Mouse (Mus musculus) gastrocnemius, adult 18-20 months (tissue): ENCODE measurements around the gene Brox. TPM values are rescaled to one million over a fixed set of nuclear protein-coding genes. Genes with fewer than 3 reads are reported as not detected.
A peak's percentile ranks its signal among the peaks of the same experiment; 100 is the strongest.
"Not testable (repeated sequence)": the region's sequence is repeated elsewhere in the genome, so short reads cannot be mapped to it uniquely, and the experiment has no call there.

Source experiments
- DNase-seq: peaks from one replicate; pipeline ENCODE4 v3.0.0; 2021; ENCODE audit warnings: low spot score
- long read RNA-seq, 2 experiments: library from polyadenylated mRNA; stranded (forward); transcript quantifications; one replicate each; pipeline ENCODE4 v2.0.0; 2021
- total RNA-seq, 2 experiments: library from RNA; stranded (reverse); gene quantifications; 2 replicates each; pipeline ENCODE4 v1.2.3; 2021

The Brox gene
- total RNA-seq: 10 to 100 TPM; 16.2 to 16.5 TPM
- long read RNA-seq, experiment 1, transcript Brox-201 (14 exons, 3,430 nt): major isoform, 20 of 31 reads
- long read RNA-seq, experiment 1, transcript Brox-202 (14 exons, 3,413 nt): minor isoform, 6 of 31 reads
- long read RNA-seq, experiment 1, partial matches to known transcripts: 0 of 31 reads
- long read RNA-seq, experiment 1, other reads (novel, unspliced or antisense): 5 of 31 reads
- long read RNA-seq, experiment 2, transcript Brox-201 (14 exons, 3,430 nt): major isoform, 22 of 33 reads
- long read RNA-seq, experiment 2, partial matches to known transcripts: 1 of 33 reads
- long read RNA-seq, experiment 2, other reads (novel, unspliced or antisense): 8 of 33 reads

- peak; percentile 95 for DNase-seq
Observed at GRCm38 (mm10) chr1:183296877-183297383, at the start of gene Brox. Gene Brox, minus strand, starts transcription at chr1:183297269.

- DNase-seq: no peak
Observed at GRCm38 (mm10) chr1:183345817-183346195, 48.7 kb upstream of the Brox start.

GRCm38 (mm10) chr1:183344886-183345816 lies 48.1 kb upstream of the Brox start:
- DNase-seq: peak; percentile 84

- not testable (repeated sequence) for DNase-seq
Observed at GRCm38 (mm10) chr1:183342902-183343301, 45.8 kb upstream of the Brox start.

GRCm38 (mm10) chr1:183327171-183327570 lies 30.1 kb upstream of the Brox start:
- no peak for DNase-seq

GRCm38 (mm10) chr1:183324433-183324832 lies 27.4 kb upstream of the Brox start:
- no peak for DNase-seq

GRCm38 (mm10) chr1:183323923-183324322 lies 26.9 kb upstream of the Brox start:
- DNase-seq: no peak

- not testable (repeated sequence) for DNase-seq
Observed at GRCm38 (mm10) chr1:183322496-183322895, 25.4 kb upstream of the Brox start.

GRCm38 (mm10) chr1:183320708-183321107 lies 23.6 kb upstream of the Brox start:
- no peak for DNase-seq

GRCm38 (mm10) chr1:183315783-183316182 lies 18.7 kb upstream of the Brox start:
- no peak for DNase-seq

- DNase-seq: no peak
Observed at GRCm38 (mm10) chr1:183312076-183312475, 15.0 kb upstream of the Brox start.

GRCm38 (mm10) chr1:183309601-183310000 lies 12.5 kb upstream of the Brox start:
- peak; percentile 58 for DNase-seq

- DNase-seq: no peak
Observed at GRCm38 (mm10) chr1:183308476-183308875, 11.4 kb upstream of the Brox start.

- DNase-seq: no peak
Observed at GRCm38 (mm10) chr1:183307555-183307954, 10.5 kb upstream of the Brox start.

GRCm38 (mm10) chr1:183299161-183299560 lies 2.1 kb upstream of the Brox start:
- DNase-seq: peak; percentile 99

GRCm38 (mm10) chr1:183297886-183298489 lies 919 bp upstream of the Brox start:
- peak; percentile 31 for DNase-seq

GRCm38 (mm10) chr1:183297473-183297885 lies 410 bp upstream of the Brox start:
- DNase-seq: no peak

GRCm38 (mm10) chr1:183296465-183296864 lies 604 bp downstream of the Brox start, which contains the start of gene Aida:
Gene Aida, plus strand, starts transcription at chr1:183296590.
- DNase-seq: no peak

GRCm38 (mm10) chr1:183289576-183289975 lies 7.5 kb downstream of the Brox start:
- DNase-seq: no peak

- no peak for DNase-seq
Observed at GRCm38 (mm10) chr1:183288351-183288750, 8.7 kb downstream of the Brox start.

- DNase-seq: no peak
Observed at GRCm38 (mm10) chr1:183275763-183276162, 21.3 kb downstream of the Brox start.

- no peak for DNase-seq
Observed at GRCm38 (mm10) chr1:183274385-183274784, 22.7 kb downstream of the Brox start.
